Mouse (Mus musculus): ENCODE results near the gene Phb2.

- TF ChIP-seq TAL1 (IDR thresholded peaks at IDR 0.05; ENCODE audit: low read length), result no peak
- TF ChIP-seq CTCF (IDR thresholded peaks at IDR 0.05 in 2 of 3, conservative IDR thresholded peaks at IDR 0.05 in 1 of 3; ENCODE audit: control insufficient read depth in 1 of 3, insufficient read depth in 1 of 3, low read depth in 2 of 3, low read length in 3 of 3, poor library complexity in 1 of 3, severe bottlenecking in 1 of 3), result no peak
- no peak for TF ChIP-seq POLR2A (IDR thresholded peaks at IDR 0.05; ENCODE audit: control insufficient read depth in 1 of 2, insufficient read depth in 1 of 2, low read depth in 1 of 2, low read length in 2 of 2, poor library complexity in 1 of 2)
- peak; percentile 54 to 64 for TF ChIP-seq EP300 (IDR thresholded peaks at IDR 0.05; ENCODE audit: low read depth in 1 of 2, low read length in 2 of 2)
- TF ChIP-seq USF1 (IDR thresholded peaks at IDR 0.05; ENCODE audit: low read depth, low read length), result no peak
- no peak for TF ChIP-seq MEF2A (IDR thresholded peaks at IDR 0.05; ENCODE audit: extremely low read depth, insufficient replicate concordance, low read depth, low read length, poor library complexity, severe bottlenecking)
- TF ChIP-seq CHD2 (IDR thresholded peaks at IDR 0.05; ENCODE audit: low read length), result no peak
These were observed 23.9 kb upstream of the Phb2 start for GRCm38 (mm10) chr6:124688151-124688758.
